Mouse (Mus musculus) erythroblast, embryonic 14.5 days (primary cell): Measurements from ENCODE around the gene Olfr1249. TPM values are rescaled to one million over a fixed set of nuclear protein-coding genes. Genes with fewer than 3 reads are reported as not detected.
"Not testable (repeated sequence)": the region's sequence is repeated elsewhere in the genome, so short reads cannot be mapped to it uniquely, and the experiment has no call there.

Source experiments
- H3K27me3 ChIP-seq: 2 replicates; pipeline ENCODE4 v1.6.1; 2012; ENCODE audit warnings: inconsistent platforms; ENCODE audit not compliant: control insufficient read depth
- H3K36me3 ChIP-seq: 2 replicates; pipeline ENCODE4 v1.6.1; 2012; ENCODE audit warnings: mild to moderate bottlenecking, inconsistent platforms; ENCODE audit not compliant: control insufficient read depth
- H3K4me1 ChIP-seq: 2 replicates; pipeline ENCODE4 v1.6.1; 2012; ENCODE audit warnings: inconsistent platforms; ENCODE audit not compliant: control insufficient read depth
- H3K4me3 ChIP-seq: replicated peaks from 2 replicates; pipeline ENCODE3; 2012; ENCODE audit warnings: moderate library complexity, mild to moderate bottlenecking, inconsistent platforms
- H3K9me3 ChIP-seq: 2 replicates; pipeline ENCODE4 v1.6.1; 2012; ENCODE audit warnings: low read length, inconsistent platforms, mixed read lengths; ENCODE audit not compliant: control insufficient read depth
- GATA1 ChIP-seq: IDR thresholded peaks from 2 replicates; pipeline ENCODE4 v1.6.1; 2012; ENCODE audit warnings: low read length, inconsistent platforms, mixed read lengths
- TAL1 ChIP-seq: IDR thresholded peaks from 3 replicates; pipeline ENCODE4 v1.6.1; 2012; ENCODE audit warnings: low read length, inconsistent platforms, mixed read lengths
- polyA plus RNA-seq: library from polyadenylated mRNA; stranded (reverse); fragments of >175 nt; gene quantifications from 2 replicates; pipeline ENCODE4 v1.2.3, GENCODE M21; 2012

Olfr1249 gene
- polyA plus RNA-seq = not detected in 2 replicates

DNA sequence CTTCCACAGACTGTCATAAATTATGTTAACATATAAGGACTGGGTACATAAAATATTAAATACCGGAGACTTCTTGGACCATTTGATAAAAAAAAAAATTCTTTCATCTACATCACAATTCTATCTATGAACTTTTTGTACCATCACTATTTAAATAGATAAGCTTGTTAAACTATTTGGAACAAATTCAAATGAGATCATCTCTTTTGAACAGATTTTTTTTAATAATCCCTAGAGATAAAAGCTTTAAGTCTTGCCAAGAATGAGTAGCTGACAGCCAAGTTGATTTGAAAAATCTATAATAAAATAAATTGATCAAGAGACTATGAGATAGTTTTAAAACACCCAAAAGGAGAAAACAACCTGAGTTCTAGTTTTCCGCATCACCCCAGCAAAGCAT, at the start of gene Olfr1249:
Gene Olfr1249 (minus strand): TSS at position 101 of the 400 bp plus-strand sequence.
- no peak within 1 kb of the TSS for H3K4me3 ChIP-seq

DNA sequence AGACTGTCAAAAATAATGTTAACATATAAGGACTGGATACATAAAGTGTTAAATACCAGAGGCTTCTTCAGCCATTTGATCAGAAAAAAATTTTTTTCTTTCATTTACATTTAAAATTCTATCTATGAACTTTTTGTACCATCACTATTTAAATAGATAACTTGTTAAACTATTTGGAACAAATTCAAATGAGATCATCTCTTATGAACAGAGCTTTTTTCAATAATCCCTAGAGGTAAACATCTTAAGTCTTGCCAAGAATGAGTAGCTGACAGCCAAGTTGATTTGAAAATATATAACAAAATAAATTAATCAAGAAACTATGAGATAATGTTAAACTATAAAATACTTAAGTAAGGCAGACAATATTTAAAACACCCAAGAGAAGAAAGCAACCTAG, 37.1 kb upstream of the Olfr1249 start, which contains the start of gene Olfr1251:
Gene Olfr1251 (minus strand): TSS at position 101 of the 400 bp plus-strand sequence.
- H3K4me3 ChIP-seq = no peak within 1 kb of the TSS
- no peaks in the 10 kb centered on the region for H3K9me3 ChIP-seq
- H3K27me3 ChIP-seq = no peaks in the 10 kb centered on the region
- H3K4me1 ChIP-seq = no peaks in the 10 kb centered on the region
- no peaks in the 10 kb centered on the region for H3K36me3 ChIP-seq
- TF ChIP-seq TAL1 (no peak), GATA1 (no peak)

More for the DNA sequence above, at the start of gene Olfr1249:
- H3K9me3 ChIP-seq = no peaks in the 10 kb centered on the region
- no peak for TF ChIP-seq GATA1
- TF ChIP-seq TAL1 = no peak
- no peaks in the 10 kb centered on the region for H3K4me1 ChIP-seq
- no peaks in the 10 kb centered on the region for H3K36me3 ChIP-seq
- H3K27me3 ChIP-seq = no peaks in the 10 kb centered on the region

GRCm38 (mm10) chr2:89661367-89661766, 26.6 kb upstream of the Olfr1249 start, which contains the start of gene Olfr1250:
Olfr1250 (minus strand) TSS chr2:89661467.
- Histone ChIP-seq H3K4me1 (no peaks in the 10 kb centered on the region), H3K36me3 (no peaks in the 10 kb centered on the region), H3K27me3 (no peaks in the 10 kb centered on the region), H3K9me3 (no peaks in the 10 kb centered on the region), H3K4me3 (no peak within 1 kb of the TSS)
- TF ChIP-seq GATA1 (no peak), TAL1 (no peak)

DNA sequence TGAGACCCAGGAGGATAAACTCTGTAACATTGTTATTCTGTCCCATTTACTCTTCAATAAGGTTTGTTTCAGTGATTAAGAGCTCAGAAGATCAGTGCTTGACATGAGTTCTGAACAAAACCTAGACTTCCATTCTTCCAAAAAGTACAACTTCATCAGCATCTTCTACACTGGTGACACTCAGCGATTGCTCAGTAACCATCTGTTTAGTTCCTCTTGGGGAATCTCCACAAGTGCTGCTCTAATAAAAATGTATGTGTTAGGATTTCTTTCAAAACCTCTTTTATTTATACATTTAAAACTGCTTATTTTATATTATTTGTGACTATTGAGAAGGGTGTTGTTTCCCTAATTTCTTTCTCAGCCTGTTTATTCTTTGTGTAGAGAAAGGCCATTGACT, 16.6 kb downstream of the Olfr1249 start, which contains the start of gene Olfr1248:
Gene Olfr1248 (minus strand): TSS at position 101 of the 400 bp plus-strand sequence.
- not testable (repeated sequence) for H3K4me1 ChIP-seq, H3K27me3 ChIP-seq, H3K4me3 ChIP-seq, H3K36me3 ChIP-seq, H3K9me3 ChIP-seq

- H3K4me1 ChIP-seq = no peaks in the 10 kb centered on the region
- H3K36me3 ChIP-seq = no peaks in the 10 kb centered on the region
- H3K4me3 ChIP-seq = no peak within 1 kb of the TSS
- TF ChIP-seq GATA1 = no peak
- no peak for TF ChIP-seq TAL1
- H3K9me3 ChIP-seq = no peaks in the 10 kb centered on the region
- H3K27me3 ChIP-seq = no peaks in the 10 kb centered on the region
These were observed 20.8 kb downstream of the Olfr1249 start, which contains the start of gene Olfr1247 for GRCm38 (mm10) chr2:89614030-89614429. Olfr1247 (minus strand) TSS chr2:89614130.

DNA sequence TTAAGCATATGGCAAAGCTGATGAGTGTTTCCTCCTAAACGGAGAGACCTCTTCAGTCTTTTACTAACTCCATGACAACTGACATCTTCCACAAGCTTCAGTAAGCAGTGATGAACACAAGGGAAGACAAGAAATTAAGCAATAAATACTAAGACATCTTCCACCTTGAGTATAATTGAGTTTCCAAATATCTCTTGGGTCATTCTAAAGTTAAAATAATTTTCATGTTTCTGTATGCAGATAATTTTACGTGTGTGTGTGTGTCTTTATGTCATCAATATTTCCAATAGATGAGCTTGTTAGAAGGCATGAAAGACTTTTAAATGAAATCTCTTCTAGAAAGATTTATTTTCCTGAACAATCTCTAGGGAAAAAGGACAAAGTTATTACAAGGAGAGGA, 41.7 kb downstream of the Olfr1249 start, which contains the start of gene Olfr1246:
Gene Olfr1246 (minus strand): TSS at position 101 of the 400 bp plus-strand sequence.
- Histone ChIP-seq H3K4me1 (no peaks in the 10 kb centered on the region), H3K4me3 (no peak within 1 kb of the TSS), H3K36me3 (no peaks in the 10 kb centered on the region), H3K27me3 (no peaks in the 10 kb centered on the region), H3K9me3 (no peaks in the 10 kb centered on the region)
- TF ChIP-seq GATA1 (no peak), TAL1 (no peak)

Other genes starting within 250 kb of the Olfr1249 start
- not detected in 2 replicates for gene Olfr1238, start 225.3 kb downstream of the Olfr1249 start, polyA plus RNA-seq
- gene Olfr1239, start 214.6 kb downstream of the Olfr1249 start, polyA plus RNA-seq = not detected in 2 replicates
- not detected in 2 replicates for gene Olfr1240, start 192.0 kb downstream of the Olfr1249 start, polyA plus RNA-seq
- gene Olfr1241, start 147.9 kb downstream of the Olfr1249 start, polyA plus RNA-seq = not detected in 2 replicates
- gene Olfr1242, start 136.6 kb downstream of the Olfr1249 start, polyA plus RNA-seq = not detected in 2 replicates
- gene Olfr1243, start 103.5 kb downstream of the Olfr1249 start, polyA plus RNA-seq = not detected in 2 replicates
- not detected in 2 replicates for gene Olfr1245, start 56.5 kb downstream of the Olfr1249 start, polyA plus RNA-seq
- not detected in 2 replicates for gene Olfr1246, start 41.8 kb downstream of the Olfr1249 start, polyA plus RNA-seq
- 0.01 TPM in 1 of 2 replicates, not detected in the other for gene Olfr1247, start 20.9 kb downstream of the Olfr1249 start, polyA plus RNA-seq
- not detected in 2 replicates for gene Olfr1248, start 16.7 kb downstream of the Olfr1249 start, polyA plus RNA-seq
- gene Olfr1250, start 26.5 kb upstream of the Olfr1249 start, polyA plus RNA-seq = not detected in 2 replicates
- not detected in 2 replicates for gene Olfr1251, start 37.0 kb upstream of the Olfr1249 start, polyA plus RNA-seq
- gene Olfr1252, start 90.0 kb upstream of the Olfr1249 start, polyA plus RNA-seq = not detected in 2 replicates
- not detected in 2 replicates for gene Olfr1253, start 122.1 kb upstream of the Olfr1249 start, polyA plus RNA-seq
- gene Olfr1254, start 158.6 kb upstream of the Olfr1249 start, polyA plus RNA-seq = not detected in 2 replicates
- not detected in 2 replicates for gene Olfr1255, start 177.1 kb upstream of the Olfr1249 start, polyA plus RNA-seq
- gene Olfr1256, start 206.6 kb upstream of the Olfr1249 start, polyA plus RNA-seq = 0.02 TPM in 1 of 2 replicates, not detected in the other
- gene Olfr48, start 213.2 kb upstream of the Olfr1249 start, polyA plus RNA-seq = not detected in 2 replicates
- gene Olfr1257, start 243.5 kb upstream of the Olfr1249 start, polyA plus RNA-seq = not detected in 2 replicates